Mouse (Mus musculus) neural tube, embryonic 12.5 days (tissue): ENCODE results near the gene Micall2. TPM values are rescaled to one million over a fixed set of nuclear protein-coding genes. Genes with fewer than 3 reads are reported as not detected.

ENCODE experiments used
- ATAC-seq: fragments of 200-750 bp; cut with Nextera tagmentation; 2 replicates; pipeline ENCODE4 v1.8.0; 2017; ENCODE audit warnings: low read depth, mild to moderate bottlenecking, moderate TSS enrichment, moderate library complexity; ENCODE audit not compliant: low FRiP score
- H3K27ac ChIP-seq: fragments of 300-500 bp; sonication (generic); 2 replicates; pipeline ENCODE4 v1.5.1; 2016
- H3K27me3 ChIP-seq: fragments of 300-500 bp; sonication (generic); replicated peaks from 2 replicates; pipeline ENCODE4 v1.6.1; 2016; ENCODE audit warnings: mild to moderate bottlenecking
- H3K36me3 ChIP-seq: fragments of 300-500 bp; sonication (generic); 2 replicates; pipeline ENCODE4 v1.6.1; 2016; ENCODE audit warnings: mild to moderate bottlenecking
- H3K4me1 ChIP-seq: fragments of 300-500 bp; sonication (generic); 2 replicates; pipeline ENCODE4 v1.6.1; 2016
- H3K4me2 ChIP-seq: fragments of 300-500 bp; sonication (generic); replicated peaks from 2 replicates; pipeline ENCODE4 v1.6.1; 2016; ENCODE audit warnings: mild to moderate bottlenecking
- H3K4me3 ChIP-seq: fragments of 300-500 bp; sonication (generic); 2 replicates; pipeline ENCODE4 v1.5.1; 2016
- H3K9ac ChIP-seq: fragments of 300-500 bp; sonication (generic); 2 replicates; pipeline ENCODE4 v1.6.1; 2016; ENCODE audit warnings: mild to moderate bottlenecking
- H3K9me3 ChIP-seq: fragments of 300-500 bp; sonication (generic); 2 replicates; pipeline ENCODE4 v1.6.1; 2016; ENCODE audit warnings: mild to moderate bottlenecking
- WGBS: fragments of 180-500 bp; shearing (Covaris S2); methylation state at CpG from one replicate; pipeline ENCODE4 v1.1.7; 2016; 5-methylcytosine and 5-hydroxymethylcytosine counted together
- polyA plus RNA-seq: library from polyadenylated mRNA; unstranded; fragments of >200 nt; fragmentation: Nextera tagmentation; extraction: Ambion mirVana; gene quantifications from 2 replicates; pipeline ENCODE4 v1.2.1, GENCODE M21; 2016

Micall2 gene
- polyA plus RNA-seq, 1 experiment from 2014 or later: 7.8 TPM

DNA sequence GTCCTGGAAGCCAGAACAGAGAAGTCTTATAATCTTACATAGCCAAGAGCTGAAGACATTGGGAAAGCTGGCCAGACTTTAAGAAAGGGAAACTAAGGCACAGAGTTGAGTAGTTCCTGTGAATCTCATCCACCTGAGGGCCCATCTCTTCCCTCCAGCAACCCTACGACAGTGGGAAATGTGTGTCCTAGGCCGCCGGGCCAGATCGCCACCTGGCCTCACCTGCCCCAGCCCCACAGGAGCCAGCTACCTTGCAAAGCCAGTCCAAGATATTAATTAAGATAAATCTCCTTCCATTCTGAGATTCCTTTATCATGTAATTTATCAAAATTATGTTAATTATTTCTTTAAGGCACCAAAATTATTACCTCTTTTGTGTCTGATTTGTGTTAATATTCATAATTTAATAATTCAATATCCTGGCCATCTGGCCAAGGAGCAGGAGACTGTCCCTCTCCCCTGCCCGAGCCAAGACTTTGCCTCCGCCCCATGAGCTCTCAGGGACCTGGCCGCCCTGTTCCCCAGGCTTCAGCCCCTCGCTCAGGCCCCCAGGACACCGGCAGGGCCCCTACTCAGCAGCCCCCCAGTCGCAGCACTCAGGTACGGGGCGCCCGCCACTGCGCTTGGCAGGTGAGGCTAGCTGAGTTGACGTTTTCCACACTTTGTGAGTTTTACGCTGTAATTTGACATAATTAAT, 41.7 kb downstream of the Micall2 start:
- H3K9ac ChIP-seq: no peak overlapping the region
- H3K4me3 ChIP-seq: no peak overlapping the region
- ATAC-seq: no peak
- H3K27ac ChIP-seq: no peak overlapping the region
- no peaks in the 10 kb centered on the region for H3K36me3 ChIP-seq
- H3K27me3 ChIP-seq: peaks cover 3% of the 10 kb centered on the region; the same call in 1 of the 2 replicates
- 66% methylated on average over 16 of the region's 16 CpGs for WGBS
- H3K4me2 ChIP-seq: 0 out of 2 replicates have a peak overlapping the region, but pooled peaks have one; percentile 35
- H3K9me3 ChIP-seq: no peaks in the 10 kb centered on the region
- no peaks in the 10 kb centered on the region for H3K4me1 ChIP-seq

DNA sequence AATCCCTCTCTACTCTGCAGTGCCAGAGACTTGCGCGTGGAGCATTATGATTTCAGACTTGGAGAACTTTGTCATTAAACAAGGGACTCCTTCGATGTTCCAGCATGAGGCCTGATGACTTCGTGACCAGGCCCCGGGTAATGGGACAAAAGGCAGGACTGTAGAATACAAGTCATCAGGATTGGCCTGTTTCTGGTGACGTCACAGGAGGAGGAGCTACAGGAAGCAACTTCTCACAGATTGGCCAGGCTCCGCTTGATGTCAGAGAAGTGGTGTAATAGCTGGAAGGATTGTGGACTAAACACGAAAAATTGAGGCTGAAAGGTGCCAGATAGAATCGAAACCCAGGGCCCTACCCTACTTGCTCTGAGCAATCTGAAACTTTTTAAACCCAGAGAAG, 45.3 kb downstream of the Micall2 start:
- Histone ChIP-seq H3K4me1 (0 out of 2 replicates have a peak, but pooled peaks cover 4% of the 10 kb centered on the region), H3K27me3 (peaks cover 11% of the 10 kb centered on the region; the same call in 1 of the 2 replicates), H3K4me2 (no peak overlapping the region), H3K27ac (no peak overlapping the region), H3K9me3 (no peaks in the 10 kb centered on the region), H3K36me3 (no peaks in the 10 kb centered on the region), H3K4me3 (no peak overlapping the region), H3K9ac (no peak overlapping the region)
- no peak for ATAC-seq
- 75% methylated on average over 9 of the region's 9 CpGs for WGBS

GRCm38 (mm10) chr5:139688356-139688755, 47.8 kb downstream of the Micall2 start:
- no peak for ATAC-seq
- no peak overlapping the region for H3K27ac ChIP-seq
- H3K4me3 ChIP-seq: no peak overlapping the region
- H3K4me1 ChIP-seq: peaks cover 5% of the 10 kb centered on the region; the same call in 1 of the 2 replicates
- H3K9ac ChIP-seq: no peak overlapping the region
- no peak overlapping the region for H3K4me2 ChIP-seq
- WGBS: 84% methylated on average over 12 of the region's 12 CpGs
- H3K27me3 ChIP-seq: peaks cover 31% of the 10 kb centered on the region
- H3K9me3 ChIP-seq: no peaks in the 10 kb centered on the region
- no peaks in the 10 kb centered on the region for H3K36me3 ChIP-seq

GRCm38 (mm10) chr5:139687646-139688045, 48.5 kb downstream of the Micall2 start:
- Histone ChIP-seq H3K4me1 (peaks cover 9% of the 10 kb centered on the region; the same call in 1 of the 2 replicates), H3K4me3 (no peak overlapping the region), H3K9ac (no peak overlapping the region), H3K27me3 (peaks cover 38% of the 10 kb centered on the region), H3K9me3 (no peaks in the 10 kb centered on the region), H3K4me2 (no peak overlapping the region), H3K27ac (no peak overlapping the region), H3K36me3 (no peaks in the 10 kb centered on the region)
- 8% methylated on average over 13 of the region's 13 CpGs for WGBS
- ATAC-seq: no peak

DNA sequence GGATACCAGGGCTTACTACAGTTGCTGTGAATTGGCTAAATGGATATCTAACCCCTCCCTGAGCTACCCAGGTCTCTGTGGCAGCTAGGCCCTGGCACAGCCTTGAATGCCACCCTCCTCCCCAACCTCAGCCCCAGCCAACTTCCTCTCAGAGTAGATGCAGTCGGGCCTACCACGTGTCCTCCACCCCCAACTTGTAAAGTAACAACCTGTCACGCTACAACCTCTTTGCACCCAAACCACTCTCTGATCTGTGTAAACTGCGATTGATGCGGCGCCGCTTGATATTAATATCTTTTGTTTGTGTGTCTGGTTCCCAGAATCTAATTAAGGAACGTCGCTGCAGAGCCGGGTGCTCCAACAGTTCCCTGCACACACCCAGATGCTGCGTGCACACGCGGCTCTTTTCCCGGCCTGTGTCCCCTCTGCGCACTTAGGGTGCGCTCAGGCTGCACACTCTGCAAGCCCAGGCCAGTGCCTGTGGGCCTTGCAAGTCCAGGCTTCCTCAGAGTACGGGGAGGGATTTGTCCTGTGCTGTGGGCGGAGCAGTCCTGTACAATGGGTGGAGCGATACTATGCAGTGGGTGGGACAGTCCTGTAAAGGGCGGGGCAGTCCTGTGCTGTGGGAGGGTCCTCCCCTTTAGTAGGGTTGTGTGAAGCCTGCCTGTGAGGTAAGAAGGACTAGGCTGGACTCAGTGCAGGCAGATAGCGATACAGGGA, 49.4 kb downstream of the Micall2 start:
- Histone ChIP-seq H3K27me3 (peaks cover 46% of the 10 kb centered on the region), H3K4me1 (peaks cover 15% of the 10 kb centered on the region; the same call in 1 of the 2 replicates), H3K4me3 (no peak overlapping the region), H3K4me2 (no peak overlapping the region), H3K9me3 (no peaks in the 10 kb centered on the region), H3K9ac (no peak overlapping the region), H3K36me3 (no peaks in the 10 kb centered on the region), H3K27ac (no peak overlapping the region)
- WGBS: 30% methylated on average over 21 of the region's 21 CpGs
- ATAC-seq: peak; percentile 51

DNA sequence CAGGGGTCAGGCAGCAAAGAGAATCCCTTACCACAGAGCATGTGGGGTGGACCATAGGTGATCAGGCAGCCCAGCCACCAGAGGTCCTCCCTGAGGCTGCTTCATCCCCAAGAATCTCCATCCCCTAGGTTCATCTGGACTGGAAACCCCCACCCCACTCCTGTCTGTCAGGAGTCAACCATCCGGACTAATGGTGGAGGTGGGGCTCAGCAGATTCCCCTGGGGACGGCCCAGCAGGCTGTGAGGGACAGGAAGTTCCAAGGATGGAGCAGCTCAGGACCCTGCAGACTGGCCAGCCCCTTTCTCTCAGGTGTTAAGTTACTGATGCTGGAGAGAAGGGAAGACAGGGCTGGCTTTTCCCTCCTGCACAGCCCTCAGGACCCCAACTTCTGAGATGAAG, 52.9 kb downstream of the Micall2 start:
- H3K27ac ChIP-seq: no peak overlapping the region
- H3K36me3 ChIP-seq: no peaks in the 10 kb centered on the region
- H3K9ac ChIP-seq: no peak overlapping the region
- no peak overlapping the region for H3K4me2 ChIP-seq
- ATAC-seq: no peak
- peaks cover 16% of the 10 kb centered on the region; the same call in 1 of the 2 replicates for H3K4me1 ChIP-seq
- peaks cover 70% of the 10 kb centered on the region for H3K27me3 ChIP-seq
- H3K9me3 ChIP-seq: no peaks in the 10 kb centered on the region
- 2% methylated on average over 2 of the region's 2 CpGs for WGBS
- no peak overlapping the region for H3K4me3 ChIP-seq

- no peaks in the 10 kb centered on the region for H3K9me3 ChIP-seq
- H3K27me3 ChIP-seq: peaks cover 69% of the 10 kb centered on the region
- H3K27ac ChIP-seq: no peak overlapping the region
- H3K4me1 ChIP-seq: peaks cover 16% of the 10 kb centered on the region; the same call in 1 of the 2 replicates
- no peak overlapping the region for H3K9ac ChIP-seq
- ATAC-seq: peak; percentile 34; the same call in 1 of the 2 replicates
- no peaks in the 10 kb centered on the region for H3K36me3 ChIP-seq
- H3K4me2 ChIP-seq: peak overlapping the region; percentile 32
- no peak overlapping the region for H3K4me3 ChIP-seq
- WGBS: 3% methylated on average over 7 of the region's 7 CpGs
Observed at GRCm38 (mm10) chr5:139682631-139682977, 53.5 kb downstream of the Micall2 start.

- H3K4me1 ChIP-seq: peaks cover 16% of the 10 kb centered on the region; the same call in 1 of the 2 replicates
- H3K9ac ChIP-seq: no peak overlapping the region
- 3% methylated on average over 20 of the region's 20 CpGs for WGBS
- no peaks in the 10 kb centered on the region for H3K36me3 ChIP-seq
- no peaks in the 10 kb centered on the region for H3K9me3 ChIP-seq
- no peak overlapping the region for H3K27ac ChIP-seq
- ATAC-seq: peak; percentile 56; the same call in 1 of the 2 replicates
- peak overlapping the region; percentile 32 for H3K4me2 ChIP-seq
- H3K27me3 ChIP-seq: peaks cover 64% of the 10 kb centered on the region
- no peak overlapping the region for H3K4me3 ChIP-seq
Observed at GRCm38 (mm10) chr5:139681832-139682630, 54.1 kb downstream of the Micall2 start.

DNA sequence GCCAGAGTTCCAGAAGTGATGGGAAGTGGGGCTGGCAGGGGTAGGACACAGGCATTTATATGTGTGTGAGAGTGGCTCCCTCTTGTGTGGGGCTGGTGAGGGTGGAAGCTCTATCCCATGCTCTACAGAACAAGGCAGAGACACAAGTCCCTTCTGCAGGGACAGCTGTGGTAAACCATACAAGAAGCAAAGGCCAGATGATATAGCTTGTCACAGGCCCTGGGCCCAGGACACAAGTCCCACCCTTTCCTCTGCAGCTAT, 60.5 kb downstream of the Micall2 start:
- peaks cover 12% of the 10 kb centered on the region for H3K4me1 ChIP-seq
- no peaks in the 10 kb centered on the region for H3K9me3 ChIP-seq
- ATAC-seq: no peak
- peaks cover 60% of the 10 kb centered on the region for H3K27me3 ChIP-seq
- no peak overlapping the region for H3K27ac ChIP-seq
- H3K36me3 ChIP-seq: no peaks in the 10 kb centered on the region
- no peak overlapping the region for H3K9ac ChIP-seq
- no peak overlapping the region for H3K4me2 ChIP-seq
- H3K4me3 ChIP-seq: no peak overlapping the region

DNA sequence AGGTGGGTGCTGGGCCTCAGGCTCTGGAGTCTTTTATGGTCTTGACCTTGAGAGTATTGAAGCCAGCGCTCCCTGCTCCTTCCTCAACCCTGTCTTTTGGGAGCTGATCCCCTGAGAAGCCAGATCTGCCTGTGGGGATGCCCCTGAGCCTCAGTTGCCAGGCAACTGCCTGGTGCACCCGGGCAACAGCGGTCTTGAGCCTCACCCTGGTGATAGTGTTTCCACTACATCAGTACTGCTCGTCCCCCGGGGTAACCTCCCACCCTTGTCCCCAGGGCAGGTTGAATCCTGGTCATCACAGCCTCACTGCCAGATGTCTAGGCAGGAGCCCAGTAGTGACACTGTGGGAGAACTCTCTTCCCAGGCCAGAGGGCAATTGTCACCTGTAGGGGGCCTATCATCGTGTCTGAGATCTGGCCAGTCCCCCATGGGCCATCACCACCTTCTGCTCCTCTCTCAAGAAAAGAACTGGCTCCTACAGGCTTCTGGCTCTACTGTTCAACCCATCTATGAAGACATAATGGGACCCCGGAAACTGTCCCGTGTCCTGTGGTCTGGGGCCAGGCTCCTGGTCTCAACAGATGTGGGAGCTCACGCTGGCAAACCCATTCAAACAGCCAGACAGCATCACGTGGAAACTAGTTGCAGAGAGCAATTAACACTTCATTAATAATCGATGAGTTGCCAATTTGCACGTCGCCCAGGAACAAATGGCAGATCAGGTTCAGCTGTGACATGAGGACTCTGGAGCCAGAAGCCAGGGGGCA, 61.0 kb downstream of the Micall2 start:
- no peak for ATAC-seq
- 38% methylated on average over 13 of the region's 13 CpGs for WGBS
- no peak overlapping the region for H3K4me2 ChIP-seq
- peaks cover 12% of the 10 kb centered on the region for H3K4me1 ChIP-seq
- no peak overlapping the region for H3K9ac ChIP-seq
- H3K36me3 ChIP-seq: no peaks in the 10 kb centered on the region
- H3K4me3 ChIP-seq: no peak overlapping the region
- peaks cover 66% of the 10 kb centered on the region for H3K27me3 ChIP-seq
- H3K9me3 ChIP-seq: no peaks in the 10 kb centered on the region
- no peak overlapping the region for H3K27ac ChIP-seq

GRCm38 (mm10) chr5:139669380-139669779, 66.8 kb downstream of the Micall2 start:
- Histone ChIP-seq H3K27ac (no peak overlapping the region), H3K9ac (no peak overlapping the region), H3K4me2 (no peak overlapping the region), H3K4me1 (peaks cover 22% of the 10 kb centered on the region), H3K27me3 (peaks cover 79% of the 10 kb centered on the region), H3K9me3 (no peaks in the 10 kb centered on the region), H3K4me3 (no peak overlapping the region), H3K36me3 (no peaks in the 10 kb centered on the region)
- ATAC-seq: no peak
- WGBS: 9% methylated on average over 8 of the region's 8 CpGs

GRCm38 (mm10) chr5:139668494-139668893, 67.6 kb downstream of the Micall2 start:
- Histone ChIP-seq H3K27me3 (peaks cover 74% of the 10 kb centered on the region), H3K27ac (no peak overlapping the region)

More at GRCm38 (mm10) chr5:139668494-139668893, 67.6 kb downstream of the Micall2 start:
- peak; percentile 54 for ATAC-seq
- Histone ChIP-seq H3K36me3 (no peaks in the 10 kb centered on the region), H3K9me3 (no peaks in the 10 kb centered on the region), H3K9ac (no peak overlapping the region), H3K4me1 (peaks cover 22% of the 10 kb centered on the region), H3K4me3 (no peak overlapping the region), H3K4me2 (peak overlapping the region; percentile 39)
- under 1% methylated on average over 24 of the region's 24 CpGs for WGBS
